In genomic region chr5:135877831-135878231, GRCm38 (mm10) we compare ENCODE assay signal across 8 mouse cellular contexts. TPM values are rescaled to one million over a fixed set of nuclear protein-coding genes. Genes with fewer than 3 reads are reported as not detected.
A peak's percentile ranks its signal among the peaks of the same experiment; 100 is the strongest.
DNase-seq lines count a peak whose midpoint lies in the region; ATAC-seq and TF ChIP-seq lines count a peak whose summit lies in the region.

No protein-coding gene starts in this region.

- peak overlapping the region; percentile 40 for H3K4me3 ChIP-seq in forebrain, embryonic 16.5 days (replicated peaks; ENCODE audit: low read length)
- peak overlapping the region; percentile 35 for H3K4me3 ChIP-seq in hindbrain, embryonic 13.5 days
- H3K4me3 ChIP-seq in limb, embryonic 15.5 days = peak overlapping the region; percentile 42
- H3K4me3 ChIP-seq in midbrain, embryonic 15.5 days = peak overlapping the region; percentile 37

- ATAC-seq in forebrain, embryonic 16.5 days = peak; percentile 54
- ATAC-seq in hindbrain, embryonic 13.5 days (ENCODE audit: low FRiP score) = peak; percentile 44; the same call in 1 of the 2 replicates
- ATAC-seq in limb, embryonic 15.5 days (ENCODE audit: insufficient number of reproducible peaks, low FRiP score, low TSS enrichment, low read depth) = no peak
- ATAC-seq in midbrain, embryonic 15.5 days (replicated peaks) = peak; percentile 57

- H3K27ac ChIP-seq in forebrain, embryonic 16.5 days (ENCODE audit: low read length) = no peak overlapping the region
- peak overlapping the region; percentile 55 for H3K27ac ChIP-seq in hindbrain, embryonic 13.5 days
- H3K27ac ChIP-seq in limb, embryonic 15.5 days = no peak overlapping the region; the same call in 1 of the 2 replicates
- peak overlapping the region; percentile 48; the same call in 1 of the 2 replicates for H3K27ac ChIP-seq in midbrain, embryonic 15.5 days

- H3K9me3 ChIP-seq in forebrain, embryonic 16.5 days (ENCODE audit: control insufficient read depth, low read length) = no peaks in the 10 kb centered on the region
- H3K9me3 ChIP-seq in hindbrain, embryonic 13.5 days = no peaks in the 10 kb centered on the region
- no peaks in the 10 kb centered on the region for H3K9me3 ChIP-seq in limb, embryonic 15.5 days
- no peaks in the 10 kb centered on the region for H3K9me3 ChIP-seq in midbrain, embryonic 15.5 days

- TF ChIP-seq CTCF in brain, embryonic 14.5 days (IDR thresholded peaks at IDR 0.05; ENCODE audit: borderline replicate concordance, extremely low read depth, insufficient read depth, insufficient read length) = peak; percentile 74; the same call in 1 of the 2 replicates

- H3K27me3 ChIP-seq in forebrain, embryonic 16.5 days (replicated peaks; ENCODE audit: control insufficient read depth, insufficient read depth, low read length) = 0 out of 2 replicates have a peak, but pooled peaks cover 2% of the 10 kb centered on the region
- H3K27me3 ChIP-seq in hindbrain, embryonic 13.5 days = 0 out of 2 replicates have a peak, but pooled peaks cover 3% of the 10 kb centered on the region
- H3K27me3 ChIP-seq in limb, embryonic 15.5 days = peaks cover 24% of the 10 kb centered on the region
- H3K27me3 ChIP-seq in midbrain, embryonic 15.5 days (replicated peaks) = no peaks in the 10 kb centered on the region

- no peak for TF ChIP-seq POLR2A in brain, embryonic 14.5 days (IDR thresholded peaks at IDR 0.05; ENCODE audit: borderline replicate concordance, extremely low read depth, insufficient read depth, insufficient read length, poor library complexity, severe bottlenecking)

- H3K36me3 ChIP-seq in forebrain, embryonic 16.5 days (ENCODE audit: control insufficient read depth, insufficient read depth) = no peaks in the 10 kb centered on the region
- peaks cover 12% of the 10 kb centered on the region for H3K36me3 ChIP-seq in hindbrain, embryonic 13.5 days
- H3K36me3 ChIP-seq in limb, embryonic 15.5 days = no peaks in the 10 kb centered on the region
- no peaks in the 10 kb centered on the region for H3K36me3 ChIP-seq in midbrain, embryonic 15.5 days (replicated peaks)

- intact Hi-C loops in left cerebral cortex, postnatal 25 days (cut with DNase I) = loop anchor here (5.0 kb wide), 1 partner anchor 184 kb away; no protein-coding TSS in a partner anchor

- DNase-seq in left cerebral cortex, postnatal 25 days (ENCODE audit: low spot score in 2 of 2) = peak; percentile 45 to 64
- DNase-seq in left cerebral cortex, adult 8-10 months (ENCODE audit: low spot score in 2 of 2) = no peak
- peak; percentile 88 for DNase-seq in brain, embryonic 14.5 days (ENCODE audit: low read depth)
- peak; percentile 70 for DNase-seq in urinary bladder, postnatal 14 days (ENCODE audit: low spot score)

- peaks cover 15% of the 10 kb centered on the region for H3K4me1 ChIP-seq in forebrain, embryonic 16.5 days (replicated peaks; ENCODE audit: control insufficient read depth, insufficient read depth, low read length)
- peaks cover 30% of the 10 kb centered on the region for H3K4me1 ChIP-seq in hindbrain, embryonic 13.5 days (replicated peaks)
- peaks cover 29% of the 10 kb centered on the region for H3K4me1 ChIP-seq in limb, embryonic 15.5 days
- peaks cover 9% of the 10 kb centered on the region for H3K4me1 ChIP-seq in midbrain, embryonic 15.5 days

- H3K9ac ChIP-seq in forebrain, embryonic 16.5 days (replicated peaks; ENCODE audit: low read depth, low read length) = peak overlapping the region; percentile 49
- peak overlapping the region; percentile 68 for H3K9ac ChIP-seq in hindbrain, embryonic 13.5 days
- 0 out of 2 replicates have a peak overlapping the region, but pooled peaks have one; percentile 7 for H3K9ac ChIP-seq in limb, embryonic 15.5 days
- H3K9ac ChIP-seq in midbrain, embryonic 15.5 days = peak overlapping the region; percentile 35; the same call in 1 of the 2 replicates

- peak overlapping the region; percentile 56 for H3K4me2 ChIP-seq in forebrain, embryonic 16.5 days (ENCODE audit: low read length)
- H3K4me2 ChIP-seq in hindbrain, embryonic 13.5 days = peak overlapping the region; percentile 56
- peak overlapping the region; percentile 70 for H3K4me2 ChIP-seq in limb, embryonic 15.5 days
- H3K4me2 ChIP-seq in midbrain, embryonic 15.5 days = peak overlapping the region; percentile 63

- 1% methylated on average over 16 of the region's 16 CpGs for WGBS in forebrain, embryonic 16.5 days
- WGBS in hindbrain, embryonic 13.5 days = under 1% methylated on average over 16 of the region's 16 CpGs
- under 1% methylated on average over 16 of the region's 16 CpGs for WGBS in limb, embryonic 15.5 days
- under 1% methylated on average over 16 of the region's 16 CpGs for WGBS in midbrain, embryonic 15.5 days

RNA-seq across cellular contexts. Expression of gene Hspb1, which starts 9.9 kb away (rescaled TPM):
- 10 to 100 TPM; 16.9 to 19.7 TPM for total RNA-seq in left cerebral cortex, postnatal 25 days (2021)
- 10 to 100 TPM; 10.9 to 20.6 (median 14.7) TPM for total RNA-seq in left cerebral cortex, adult 8-10 months (2022)
- 17.2 and 27.4 TPM in 2 replicates for polyA plus RNA-seq in brain, embryonic 14.5 days (2012; rRNA removed)
- polyA plus RNA-seq in forebrain, embryonic 16.5 days (2015; fragmentation: Nextera tagmentation; extraction: Ambion mirVana) = 7.3 and 9.6 TPM in 2 replicates
- polyA plus RNA-seq in hindbrain, embryonic 13.5 days (2015; fragmentation: Nextera tagmentation; extraction: Ambion mirVana) = 8.9 and 10.3 TPM in 2 replicates
- 1,190 and 1,326 TPM in 2 replicates for polyA plus RNA-seq in limb, embryonic 15.5 days (2015; fragmentation: Nextera tagmentation; extraction: Ambion mirVana)
- polyA plus RNA-seq in midbrain, embryonic 15.5 days (2015; fragmentation: Nextera tagmentation; extraction: Ambion mirVana) = 13.4 and 13.9 TPM in 2 replicates

RNA-seq across cellular contexts. Expression of gene Ywhag, which starts 56.6 kb away (rescaled TPM):
- total RNA-seq in left cerebral cortex, postnatal 25 days (2021) = 1,000 to 10,000 TPM; 1,217 to 1,308 TPM
- 1,000 to 10,000 TPM; 1,072 to 1,089 (median 1,074) TPM for total RNA-seq in left cerebral cortex, adult 8-10 months (2022)
- 258 and 495 TPM in 2 replicates for polyA plus RNA-seq in brain, embryonic 14.5 days (2012; rRNA removed)
- polyA plus RNA-seq in forebrain, embryonic 16.5 days (2015; fragmentation: Nextera tagmentation; extraction: Ambion mirVana) = 870 and 902 TPM in 2 replicates
- polyA plus RNA-seq in hindbrain, embryonic 13.5 days (2015; fragmentation: Nextera tagmentation; extraction: Ambion mirVana) = 646 and 674 TPM in 2 replicates
- 162 and 168 TPM in 2 replicates for polyA plus RNA-seq in limb, embryonic 15.5 days (2015; fragmentation: Nextera tagmentation; extraction: Ambion mirVana)
- 845 and 866 TPM in 2 replicates for polyA plus RNA-seq in midbrain, embryonic 15.5 days (2015; fragmentation: Nextera tagmentation; extraction: Ambion mirVana)

Comparison
In these comparisons a context has a peak if more than half of its experiments do, and no peak if none do; other contexts are left out.
1. DNase-seq: peak in left cerebral cortex, postnatal 25 days (2 of 2), brain, embryonic 14.5 days (single experiment) and urinary bladder, postnatal 14 days (single experiment); none in left cerebral cortex, adult 8-10 months (0 of 2).
2. H3K27ac ChIP-seq: peak in hindbrain, embryonic 13.5 days (single experiment) and midbrain, embryonic 15.5 days (single experiment); none in forebrain, embryonic 16.5 days (single experiment) and limb, embryonic 15.5 days (single experiment).
3. H3K9ac ChIP-seq: peak in every context shown above with its lines; median percentile 68 in hindbrain, embryonic 13.5 days; 49 in forebrain, embryonic 16.5 days; 35 in midbrain, embryonic 15.5 days; 7 in limb, embryonic 15.5 days.
4. RNA of gene Hspb1, which starts 9.9 kb away (polyA plus RNA-seq): 1,190 to 1,326 TPM in limb, embryonic 15.5 days; 17.2 to 27.4 TPM in brain, embryonic 14.5 days, 13.4 to 13.9 TPM in midbrain, embryonic 15.5 days, 8.9 to 10.3 TPM in hindbrain, embryonic 13.5 days and 7.3 to 9.6 TPM in forebrain, embryonic 16.5 days; every median in the first group is over 10 times any median in the second.
5. Peak in every context shown above with its lines, with median percentiles within 50 percentile points of each other: H3K4me2 ChIP-seq and H3K4me3 ChIP-seq.